Mouse (Mus musculus) liver, adult 2 months (tissue): ENCODE measurements at regions not wholly inside any gene's neighbourhood (a gene's known extent, or its start where the extent isn't known, plus 50 kb on each side); places are given as distances from the start of the nearest gene placed in this dataset.

Source experiments
- CTCF ChIP-seq: fragments of 200-500 bp; IDR thresholded peaks from 2 replicates; pipeline ENCODE4 v1.5.1; 2011; ENCODE audit warnings: low read depth, low read length, control low read depth
- POLR2A ChIP-seq: fragments of 200-500 bp; IDR thresholded peaks from 2 replicates; pipeline ENCODE4 v1.6.1; 2011; ENCODE audit warnings: low read length, control low read depth; ENCODE audit not compliant: insufficient read depth; ENCODE audit errors: extremely low read depth

GRCm38 (mm10) chr12:109917761-109918160, 317.6 kb upstream of the Rtl1 start:
- TF ChIP-seq CTCF, result no peak
- no peak for TF ChIP-seq POLR2A
